Mouse (Mus musculus) neural tube, embryonic 14.5 days (tissue): ENCODE measurements around the gene Exoc2. TPM values are rescaled to one million over a fixed set of nuclear protein-coding genes. Genes with fewer than 3 reads are reported as not detected.

Experiments
- ATAC-seq: fragments of 200-750 bp; cut with Nextera tagmentation; 2 replicates; pipeline ENCODE4 v1.8.0; 2017; ENCODE audit warnings: low read depth, mild to moderate bottlenecking, moderate TSS enrichment, moderate library complexity
- H3K27ac ChIP-seq: fragments of 300-500 bp; sonication (generic); 2 replicates; pipeline ENCODE4 v1.5.1; 2014; ENCODE audit warnings: low read depth, mild to moderate bottlenecking, control low read depth, low read length, moderate library complexity, mixed read lengths
- H3K27me3 ChIP-seq: fragments of 300-500 bp; sonication (generic); 2 replicates; pipeline ENCODE4 v1.6.1; 2014; ENCODE audit warnings: low read length; ENCODE audit not compliant: control insufficient read depth, insufficient read depth
- H3K36me3 ChIP-seq: fragments of 300-500 bp; sonication (generic); 2 replicates; pipeline ENCODE4 v1.6.1; 2014; ENCODE audit warnings: low read length, mixed read lengths; ENCODE audit not compliant: control insufficient read depth, insufficient read depth
- H3K4me1 ChIP-seq: fragments of 300-500 bp; sonication (generic); 2 replicates; pipeline ENCODE4 v1.6.1; 2014; ENCODE audit warnings: low read length; ENCODE audit not compliant: control insufficient read depth, insufficient read depth
- H3K4me2 ChIP-seq: fragments of 300-500 bp; sonication (generic); 2 replicates; pipeline ENCODE4 v1.6.1; 2014; ENCODE audit warnings: mild to moderate bottlenecking, low read depth, low read length, control low read depth
- H3K4me3 ChIP-seq: fragments of 300-500 bp; sonication (generic); 2 replicates; pipeline ENCODE4 v1.5.1; 2014; ENCODE audit warnings: low read depth, low read length, control low read depth, mixed read lengths
- H3K9ac ChIP-seq: fragments of 300-500 bp; sonication (generic); replicated peaks from 2 replicates; pipeline ENCODE4 v1.6.1; 2014; ENCODE audit warnings: low read depth, mild to moderate bottlenecking, control low read depth, low read length, mixed read lengths
- H3K9me3 ChIP-seq: fragments of 300-500 bp; sonication (generic); 2 replicates; pipeline ENCODE4 v1.6.1; 2016; ENCODE audit warnings: low read length; ENCODE audit not compliant: control insufficient read depth
- WGBS: fragments of 180-500 bp; shearing (Covaris S2); extraction: QIAGEN DNeasy Blood & Tissue Kit; methylation state at CpG from one replicate; pipeline ENCODE4 v1.1.7; 2014; 5-methylcytosine and 5-hydroxymethylcytosine counted together
- polyA plus RNA-seq: library from polyadenylated mRNA; unstranded; fragments of >200 nt; fragmentation: Nextera tagmentation; extraction: Ambion mirVana; gene quantifications from 2 replicates; pipeline ENCODE4 v1.2.1, GENCODE M21; 2014

Exoc2 gene
- polyA plus RNA-seq, 1 experiment from 2014 or later, result 56.3 TPM

GRCm38 (mm10) chr13:30776021-30776420 lies 197.9 kb downstream of the Exoc2 start:
- ATAC-seq, result no peak
- Histone ChIP-seq H3K9me3 (no peaks in the 10 kb centered on the region), H3K27ac (no peak overlapping the region), H3K4me2 (no peak overlapping the region), H3K4me1 (no peaks in the 10 kb centered on the region), H3K9ac (no peak overlapping the region), H3K27me3 (no peaks in the 10 kb centered on the region), H3K4me3 (no peak overlapping the region), H3K36me3 (no peaks in the 10 kb centered on the region)
- 89% methylated on average over 2 of the region's 2 CpGs for whole genome bisulfite sequencing

GRCm38 (mm10) chr13:30767477-30768127 lies 206.3 kb downstream of the Exoc2 start:
- no peak overlapping the region for H3K27ac ChIP-seq
- no peak for ATAC-seq
- no peaks in the 10 kb centered on the region for H3K9me3 ChIP-seq
- H3K27me3 ChIP-seq, result no peaks in the 10 kb centered on the region
- no peaks in the 10 kb centered on the region for H3K36me3 ChIP-seq
- no peak overlapping the region for H3K4me2 ChIP-seq
- no peak overlapping the region for H3K4me3 ChIP-seq
- WGBS, result 90% methylated on average over 6 of the region's 6 CpGs
- H3K9ac ChIP-seq, result no peak overlapping the region
- no peaks in the 10 kb centered on the region for H3K4me1 ChIP-seq

GRCm38 (mm10) chr13:30766636-30767476 lies 207.0 kb downstream of the Exoc2 start:
- no peaks in the 10 kb centered on the region for H3K36me3 ChIP-seq
- no peak overlapping the region for H3K27ac ChIP-seq
- no peaks in the 10 kb centered on the region for H3K4me1 ChIP-seq
- WGBS, result 95% methylated on average over 5 of the region's 5 CpGs
- H3K4me3 ChIP-seq, result no peak overlapping the region
- ATAC-seq, result no peak
- no peaks in the 10 kb centered on the region for H3K9me3 ChIP-seq
- no peaks in the 10 kb centered on the region for H3K27me3 ChIP-seq
- H3K9ac ChIP-seq, result no peak overlapping the region
- no peak overlapping the region for H3K4me2 ChIP-seq

GRCm38 (mm10) chr13:30765906-30766305 lies 208.0 kb downstream of the Exoc2 start:
- Histone ChIP-seq H3K4me3 (no peak overlapping the region), H3K36me3 (no peaks in the 10 kb centered on the region), H3K4me1 (no peaks in the 10 kb centered on the region), H3K27ac (no peak overlapping the region), H3K9me3 (no peaks in the 10 kb centered on the region), H3K27me3 (no peaks in the 10 kb centered on the region), H3K4me2 (no peak overlapping the region), H3K9ac (no peak overlapping the region)
- ATAC-seq, result no peak
- 89% methylated on average over 5 of the region's 5 CpGs for whole genome bisulfite sequencing

- ATAC-seq, result no peak
Observed at GRCm38 (mm10) chr13:30764014-30764740, 209.7 kb downstream of the Exoc2 start.

More at GRCm38 (mm10) chr13:30764014-30764740, 209.7 kb downstream of the Exoc2 start:
- Histone ChIP-seq H3K27ac (no peak overlapping the region), H3K4me3 (no peak overlapping the region), H3K9me3 (no peaks in the 10 kb centered on the region), H3K4me2 (no peak overlapping the region), H3K36me3 (no peaks in the 10 kb centered on the region), H3K4me1 (no peaks in the 10 kb centered on the region), H3K9ac (no peak overlapping the region), H3K27me3 (no peaks in the 10 kb centered on the region)
- 88% methylated on average over 8 of the region's 8 CpGs for whole genome bisulfite sequencing

Other genes starting within 250 kb of the Exoc2 start
- 0.09 TPM in 1 of 2 replicates, not detected in the other for gene Irf4, start 224.9 kb downstream of the Exoc2 start, polyA plus RNA-seq
- gene Hus1b, start 26.3 kb downstream of the Exoc2 start, polyA plus RNA-seq, result 0.35 TPM in 1 of 2 replicates, not detected in the other
- gene Gm5447, start 111 bp upstream of the Exoc2 start, polyA plus RNA-seq, result not detected in 2 replicates